Mouse (Mus musculus): ENCODE data around the gene Ap5b1.

Gene Ap5b1

DNA sequence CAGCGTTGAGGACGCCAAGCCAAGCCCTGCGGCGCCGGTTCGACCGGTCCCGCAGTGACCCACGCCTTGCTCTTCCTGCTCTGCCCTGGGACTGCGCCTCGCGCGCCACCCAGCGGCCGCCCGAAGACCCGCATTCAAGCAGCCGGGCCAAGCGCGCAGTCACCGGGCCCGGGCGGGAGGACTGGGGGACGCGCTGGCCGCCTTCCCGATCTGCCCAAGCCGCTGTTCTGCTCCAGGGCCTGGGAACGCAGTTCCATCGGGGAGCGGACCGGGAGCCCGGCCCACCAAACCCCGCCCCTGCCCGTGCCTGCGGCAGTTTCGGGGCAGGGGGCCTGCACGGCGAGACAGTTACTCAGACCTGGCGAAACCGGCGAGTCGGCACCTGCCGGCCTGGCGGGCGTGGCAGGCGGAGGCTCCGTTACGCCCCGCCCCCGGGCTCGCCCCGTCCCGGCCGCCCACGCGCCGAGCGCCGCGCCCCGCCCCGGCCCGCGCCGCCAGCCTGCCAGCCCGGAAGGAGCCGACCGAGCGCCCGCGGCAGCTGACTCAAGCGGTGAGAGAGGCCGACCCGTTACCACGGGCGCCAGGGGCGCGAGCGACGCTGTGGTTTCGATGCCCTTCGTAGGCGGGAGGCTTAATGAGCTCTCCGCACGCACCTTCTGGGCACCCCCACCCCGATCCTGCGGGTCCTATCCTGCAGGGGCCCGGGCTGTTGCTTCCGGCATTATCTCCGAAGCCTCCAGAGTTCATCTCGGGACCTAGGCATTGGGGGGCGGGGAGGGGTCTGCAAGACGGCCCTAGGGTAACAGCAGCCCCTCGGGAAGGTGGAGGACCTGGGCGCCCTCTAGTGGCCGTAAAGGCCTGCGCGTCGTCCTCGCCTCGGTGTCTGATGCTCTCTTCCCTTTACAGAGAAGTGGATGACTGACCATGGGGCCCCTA lies at the start of gene Ap5b1:
Ap5b1 (plus strand) TSS at position 492 of the 936 bp plus-strand sequence.
- DNase-seq (ENCODE audit: low spot score in 2 of 2), result peak; percentile 86 to 87

DNA sequence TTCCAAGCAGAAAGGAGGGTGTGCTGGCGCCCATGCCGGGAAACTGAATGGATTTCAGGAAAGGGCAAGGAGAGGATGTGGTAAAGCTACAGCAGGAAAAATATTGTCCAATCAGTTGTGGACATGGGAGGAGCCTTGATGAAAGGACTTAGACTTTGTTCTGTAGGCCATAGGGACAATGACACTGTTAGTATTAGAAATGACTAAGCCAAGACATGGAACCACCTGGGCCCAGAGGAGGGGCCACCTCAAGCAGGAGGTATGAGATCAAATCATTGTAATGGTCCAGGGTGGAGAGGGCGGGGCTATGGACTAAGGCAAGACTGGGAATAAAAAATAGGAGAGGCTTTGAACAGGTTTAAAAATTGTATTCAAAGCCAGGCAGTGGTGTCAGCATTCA lies 49.1 kb upstream of the Ap5b1 start:
- DNase-seq (ENCODE audit: low spot score in 2 of 2), result no peak

DNA sequence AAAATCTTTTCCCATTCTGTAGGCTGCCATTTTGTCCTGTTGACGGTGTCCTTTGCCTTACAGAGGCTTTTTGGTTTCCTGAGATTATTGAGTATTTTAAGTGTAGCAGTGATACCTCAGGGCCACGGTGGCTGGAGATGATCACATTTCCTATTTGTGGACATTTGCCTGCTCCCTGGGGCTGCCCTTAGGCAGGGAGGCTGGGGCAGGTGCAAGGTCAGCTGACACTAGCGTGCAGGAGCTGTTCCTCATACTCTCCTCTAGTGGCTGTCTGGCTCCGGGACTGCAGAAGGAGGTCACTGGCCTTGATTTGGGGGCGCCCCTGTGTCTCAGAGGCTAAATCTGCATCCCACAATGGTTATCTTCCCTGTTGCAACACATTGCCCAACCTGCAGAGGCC lies 42.6 kb upstream of the Ap5b1 start:
- DNase-seq (ENCODE audit: low spot score in 2 of 2), result no peak

GRCm38 (mm10) chr19:5529325-5530137 lies 38.3 kb upstream of the Ap5b1 start:
- DNase-seq (ENCODE audit: low spot score in 2 of 2), result peak; percentile 95

GRCm38 (mm10) chr19:5530138-5530524 lies 37.7 kb upstream of the Ap5b1 start:
- DNase-seq (ENCODE audit: low spot score in 2 of 2), result no peak

DNA sequence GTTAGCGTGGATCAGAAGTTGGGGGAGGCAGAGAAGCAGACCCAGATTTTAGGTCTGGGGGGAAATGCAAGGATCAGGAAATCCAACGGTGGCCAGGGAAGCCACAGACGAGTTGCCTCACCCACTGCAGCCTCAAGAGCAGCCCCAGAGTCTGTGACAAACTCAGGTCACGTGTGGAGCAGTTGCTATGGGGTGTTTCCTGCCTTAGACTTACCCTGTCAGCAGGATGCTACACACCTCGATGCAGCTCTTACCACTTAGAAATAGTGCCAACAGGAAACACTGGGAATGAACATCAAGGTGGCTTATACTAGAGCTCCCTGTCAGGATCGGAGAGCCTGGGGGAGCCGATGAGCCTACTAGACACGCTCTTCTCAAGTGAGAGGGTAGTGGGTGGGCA lies 35.3 kb upstream of the Ap5b1 start:
- no peak for DNase-seq (ENCODE audit: low spot score in 2 of 2)

GRCm38 (mm10) chr19:5538786-5539185 lies 29.0 kb upstream of the Ap5b1 start:
- DNase-seq (ENCODE audit: low spot score in 2 of 2), result no peak

GRCm38 (mm10) chr19:5543362-5543761 lies 24.5 kb upstream of the Ap5b1 start:
- DNase-seq (ENCODE audit: low spot score in 2 of 2), result no peak

DNA sequence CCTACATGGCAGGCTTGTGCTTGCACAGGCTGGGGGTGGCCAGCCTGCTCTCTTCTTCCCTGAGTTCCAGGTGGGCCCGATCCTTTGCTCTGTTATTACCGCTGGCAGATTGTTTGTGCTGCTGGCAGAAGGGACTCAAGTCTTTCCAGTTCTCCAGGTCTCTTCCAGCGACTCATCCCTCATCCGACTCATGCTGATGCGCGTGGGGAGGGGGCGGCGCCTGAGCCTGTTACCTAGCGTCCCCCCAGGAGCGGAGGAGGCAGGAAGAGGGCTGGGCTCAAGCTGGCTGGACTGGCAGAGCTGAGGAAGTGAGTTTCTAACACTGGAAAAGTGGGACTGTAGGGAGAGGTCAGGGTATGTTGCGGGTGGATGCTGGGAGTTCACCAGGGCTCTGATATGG lies 23.8 kb upstream of the Ap5b1 start:
- no peak for DNase-seq (ENCODE audit: low spot score in 2 of 2)

GRCm38 (mm10) chr19:5547471-5548056 lies 20.3 kb upstream of the Ap5b1 start:
- DNase-seq (ENCODE audit: low spot score in 2 of 2), result no peak

DNA sequence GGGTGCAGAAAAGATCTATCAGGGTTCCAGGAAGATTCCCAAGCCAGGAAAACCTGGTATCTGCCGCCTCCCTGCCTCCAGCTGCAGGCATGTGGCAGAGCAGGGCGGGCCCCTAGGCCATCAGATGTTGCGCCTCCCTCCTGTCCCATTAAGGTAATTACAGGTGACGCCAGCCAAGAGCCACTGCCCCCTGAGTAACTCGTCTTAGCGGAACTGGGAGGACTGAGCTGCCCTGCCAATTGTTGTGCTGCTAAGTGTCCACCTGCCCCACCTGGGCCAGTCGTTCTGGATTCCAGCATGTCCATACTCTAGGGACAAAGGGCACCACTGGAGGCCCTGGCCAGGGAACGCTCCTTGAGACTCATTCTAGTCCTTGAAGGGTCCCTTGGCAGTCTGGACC lies 14.0 kb upstream of the Ap5b1 start:
- no peak for DNase-seq (ENCODE audit: low spot score in 2 of 2)

GRCm38 (mm10) chr19:5554212-5554611 lies 13.6 kb upstream of the Ap5b1 start:
- DNase-seq (ENCODE audit: low spot score in 2 of 2), result no peak

- no peak for DNase-seq (ENCODE audit: low spot score in 2 of 2)
These were observed 9.7 kb upstream of the Ap5b1 start for GRCm38 (mm10) chr19:5558169-5558568.

DNA sequence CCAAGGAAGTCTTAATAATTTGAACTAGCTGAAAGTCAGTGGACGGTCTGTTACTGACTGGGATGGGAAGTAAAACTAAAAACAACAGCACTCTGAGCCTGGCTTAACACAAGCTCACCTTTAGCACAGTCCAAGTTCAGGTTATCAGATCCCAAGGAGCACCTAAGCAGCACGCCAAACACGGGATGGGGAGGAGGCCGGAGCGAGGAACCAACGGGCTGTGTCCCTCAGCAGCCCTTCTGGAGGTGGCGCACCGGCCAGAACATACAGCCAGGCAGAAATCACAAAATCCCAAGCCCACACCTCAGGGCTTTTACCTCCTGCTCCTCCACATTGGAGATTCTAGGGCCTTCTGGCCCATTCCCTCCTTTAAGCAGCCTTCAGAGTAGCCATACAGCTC lies 9.1 kb upstream of the Ap5b1 start:
- no peak for DNase-seq (ENCODE audit: low spot score in 2 of 2)

GRCm38 (mm10) chr19:5559229-5559628 lies 8.6 kb upstream of the Ap5b1 start:
- no peak for DNase-seq (ENCODE audit: low spot score in 2 of 2)

DNA sequence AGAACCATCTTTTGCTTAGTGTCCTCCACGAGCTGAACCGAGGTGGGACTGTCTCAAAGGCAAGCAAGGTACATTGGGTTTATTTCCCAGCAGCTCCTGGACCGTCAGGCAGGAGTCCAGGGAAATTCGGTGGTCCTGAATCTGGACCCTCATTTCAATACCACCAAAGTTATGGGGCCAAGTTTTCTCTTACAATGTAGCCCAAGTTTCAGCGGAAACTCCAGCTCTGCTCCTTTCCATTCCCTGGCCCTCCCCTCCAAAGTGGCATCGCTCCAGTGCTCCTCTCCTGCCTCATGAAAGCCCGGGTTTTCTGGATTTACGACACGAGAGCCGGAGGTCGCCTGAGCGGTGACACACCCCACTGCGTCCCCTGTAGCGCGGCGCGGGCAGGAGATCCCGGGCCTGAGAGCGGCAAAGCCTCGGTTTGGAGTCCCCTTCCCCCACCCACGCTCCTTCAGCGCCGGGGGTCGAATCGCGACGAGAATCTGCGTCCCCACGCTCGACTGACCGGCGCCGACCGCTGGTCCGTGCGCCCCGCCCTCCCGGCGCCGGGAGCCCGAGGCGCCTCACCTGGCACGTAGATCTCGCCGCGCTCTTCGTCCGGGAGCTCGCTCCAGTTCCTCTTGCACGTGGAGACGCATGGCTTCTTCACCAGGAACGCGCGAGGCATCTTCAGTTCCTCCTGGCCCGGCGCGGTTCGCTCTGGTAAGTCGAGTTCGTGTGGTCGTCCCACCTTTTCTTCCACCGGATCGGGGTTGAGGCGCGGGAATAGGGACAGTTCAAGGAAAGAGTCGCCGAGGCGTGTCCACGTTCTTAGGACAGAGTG lies 8.0 kb upstream of the Ap5b1 start:
- no peak for DNase-seq (ENCODE audit: low spot score in 2 of 2)

- no peak for DNase-seq (ENCODE audit: low spot score in 2 of 2)
These were observed 7.3 kb upstream of the Ap5b1 start, which contains the start of gene Ovol1 for GRCm38 (mm10) chr19:5560457-5561041. Gene Ovol1, minus strand, starts transcription at chr19:5560646.

GRCm38 (mm10) chr19:5561252-5561790 lies 6.5 kb upstream of the Ap5b1 start:
- no peak for DNase-seq (ENCODE audit: low spot score in 2 of 2)

DNA sequence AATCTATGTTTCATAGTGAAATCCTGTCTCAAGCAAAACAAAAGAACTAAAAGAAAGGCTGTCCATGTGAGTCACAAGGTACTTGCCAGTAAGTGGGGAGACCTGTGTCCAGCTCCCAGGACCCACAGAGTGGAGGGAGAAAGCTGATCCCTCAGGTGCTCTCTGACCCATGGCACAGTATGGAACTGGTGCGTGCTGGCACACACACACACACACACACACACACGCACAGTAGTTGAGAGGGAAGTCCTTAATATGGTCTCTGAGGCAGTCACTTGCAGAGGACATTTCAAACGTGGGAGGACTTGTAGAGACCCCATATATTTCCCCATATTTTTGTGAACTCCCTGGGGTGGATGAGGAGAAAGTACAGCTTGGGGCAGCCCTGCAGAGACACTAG lies 5.9 kb upstream of the Ap5b1 start:
- no peak for DNase-seq (ENCODE audit: low spot score in 2 of 2)

- no peak for DNase-seq (ENCODE audit: low spot score in 2 of 2)
These were observed 5.0 kb upstream of the Ap5b1 start for GRCm38 (mm10) chr19:5562776-5563175.

DNA sequence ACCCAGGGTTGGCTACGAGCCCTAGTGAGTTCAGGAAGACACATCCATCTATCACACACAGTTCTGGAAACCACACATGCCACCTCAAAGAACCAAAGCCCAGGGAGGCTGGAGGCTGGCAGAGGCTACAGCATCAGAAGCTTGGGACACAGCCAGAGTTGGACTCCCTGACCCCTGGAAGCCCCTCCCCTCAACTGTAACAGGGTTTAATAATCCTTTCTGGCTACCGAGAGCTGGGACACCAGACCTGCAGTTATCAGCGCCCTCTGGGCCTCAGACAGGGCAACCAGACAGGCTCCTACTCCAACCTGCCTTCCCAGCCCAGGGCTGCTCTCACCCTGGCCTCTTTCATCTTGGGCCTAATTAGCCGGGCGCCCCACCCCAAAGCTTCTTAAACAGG lies 1.5 kb upstream of the Ap5b1 start:
- DNase-seq (ENCODE audit: low spot score in 2 of 2), result no peak

All from right cerebral cortex, adult 2 months (tissue).